Mouse (Mus musculus) kidney, adult 2 months (tissue): Measurements from ENCODE around the gene Myl3.

ENCODE experiments used
- CTCF ChIP-seq: fragments of 200-500 bp; conservative IDR thresholded peaks from 2 replicates; pipeline ENCODE4 v1.5.1; 2011; ENCODE audit warnings: low read depth, mild to moderate bottlenecking, control low read depth, low read length, moderate library complexity, mixed read lengths; ENCODE audit not compliant: insufficient read depth, insufficient read length
- POLR2A ChIP-seq: fragments of 200-500 bp; IDR thresholded peaks from one replicate; pipeline ENCODE4 v1.6.1; 2011; ENCODE audit warnings: low read depth, low read length, control low read depth

DNA sequence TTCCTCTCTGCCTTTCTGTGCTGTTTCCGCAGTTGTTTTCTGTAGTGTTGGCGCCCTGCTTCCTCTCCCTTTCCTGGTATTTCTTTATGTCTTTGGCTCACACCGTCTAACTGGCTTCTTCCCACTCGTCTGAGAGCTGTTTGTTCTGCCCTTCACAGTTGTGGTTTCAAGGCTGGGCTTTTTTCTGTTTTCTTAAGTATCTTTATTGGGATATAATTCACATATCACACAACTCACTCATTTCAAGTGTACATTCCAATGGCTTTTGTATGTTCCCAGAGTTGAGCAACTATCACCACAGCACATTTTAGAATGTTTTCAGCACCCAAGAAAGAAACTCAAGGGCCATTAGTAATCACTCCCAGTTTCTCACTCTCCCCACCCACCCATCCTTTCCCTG is 48.8 kb downstream of the Myl3 start:
- no peak for TF ChIP-seq POLR2A
- TF ChIP-seq CTCF = no peak
